Mouse (Mus musculus) urinary bladder, adult 2 months (tissue): ENCODE measurements around the gene Rsrp1. TPM values are rescaled to one million over a fixed set of nuclear protein-coding genes. Genes with fewer than 3 reads are reported as not detected.

Experiments
- DNase-seq: peaks from one replicate; pipeline ENCODE4 v3.0.0; 2022; ENCODE audit warnings: low spot score
- polyA plus RNA-seq: library from polyadenylated mRNA; depleted of rRNA; stranded (reverse); fragments of >200 nt; gene quantifications from 2 replicates; pipeline ENCODE4 v1.2.3, GENCODE M21; 2012; rRNA removed

The Rsrp1 gene
- polyA plus RNA-seq, 1 experiment, result 969 TPM

DNA sequence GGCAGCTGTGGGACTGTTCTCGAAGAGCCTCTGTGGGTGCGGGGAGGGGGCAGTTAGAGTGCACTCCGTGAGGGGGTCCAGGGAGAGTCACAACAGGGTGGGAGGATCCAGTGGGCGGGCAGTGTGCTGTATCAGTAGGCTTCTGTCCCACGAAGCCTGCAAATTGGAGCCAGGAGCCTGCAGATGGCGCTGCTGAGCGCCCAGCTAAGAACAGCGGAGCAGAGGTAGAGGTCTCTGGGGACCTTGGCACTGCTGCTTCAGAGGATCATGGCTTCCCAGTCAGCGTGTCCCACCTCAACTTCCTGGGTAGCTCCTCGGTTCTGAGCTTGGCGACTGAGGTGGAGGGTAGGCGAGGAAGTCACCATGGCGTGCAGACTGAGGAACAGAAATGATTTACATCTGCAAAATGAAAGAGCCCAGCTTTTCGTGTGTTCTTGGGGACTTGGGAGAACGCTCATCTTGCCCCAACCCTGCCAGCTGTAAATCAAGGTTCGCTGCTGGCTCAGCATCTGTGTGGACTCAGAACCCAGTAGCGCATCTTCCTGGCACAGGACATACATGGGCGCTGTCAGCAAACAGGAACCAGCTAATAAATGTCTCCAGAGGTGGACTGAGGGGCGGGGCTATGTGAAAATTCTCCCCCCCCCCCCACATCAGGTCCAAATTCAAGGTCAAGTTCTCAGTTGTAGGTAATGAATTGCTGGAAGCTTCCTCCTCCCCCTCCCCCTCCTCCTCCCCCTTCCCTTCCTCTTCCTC is 39.8 kb downstream of the Rsrp1 start:
- DNase-seq, result no peak

DNA sequence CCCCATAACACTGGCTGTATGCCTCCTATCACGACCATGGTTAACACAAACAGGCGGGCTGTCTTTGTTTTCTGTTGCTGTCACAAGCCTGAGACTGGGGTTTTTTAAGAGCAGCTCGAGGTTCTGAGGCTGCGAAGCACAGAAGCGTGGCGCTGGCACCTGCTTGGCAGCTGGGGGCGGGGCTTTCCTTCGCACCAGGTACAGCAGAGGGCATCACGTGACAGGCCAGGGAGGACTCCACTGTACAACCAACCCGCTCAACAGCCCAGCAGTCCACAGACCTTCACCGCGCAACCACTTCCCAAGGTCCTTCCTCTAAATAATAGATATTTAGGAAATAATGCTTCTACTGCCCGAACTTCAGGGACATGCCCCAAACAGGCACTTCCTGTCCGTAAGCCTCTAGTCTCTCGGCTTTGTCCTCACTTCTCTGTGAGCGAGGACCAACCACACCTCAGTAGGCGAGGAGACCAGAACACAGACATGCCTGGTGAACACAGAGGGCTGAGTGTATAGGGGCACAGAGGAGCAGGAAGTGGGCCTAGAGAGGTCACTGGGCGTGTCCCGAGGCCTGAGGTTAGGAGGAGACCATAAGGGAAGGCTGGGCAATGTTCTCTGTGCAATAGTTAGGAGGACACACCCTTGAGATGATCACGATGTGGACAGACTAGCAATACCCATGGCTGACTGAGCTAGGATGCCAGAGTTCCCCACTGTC is 44.7 kb downstream of the Rsrp1 start:
- DNase-seq, result no peak

DNA sequence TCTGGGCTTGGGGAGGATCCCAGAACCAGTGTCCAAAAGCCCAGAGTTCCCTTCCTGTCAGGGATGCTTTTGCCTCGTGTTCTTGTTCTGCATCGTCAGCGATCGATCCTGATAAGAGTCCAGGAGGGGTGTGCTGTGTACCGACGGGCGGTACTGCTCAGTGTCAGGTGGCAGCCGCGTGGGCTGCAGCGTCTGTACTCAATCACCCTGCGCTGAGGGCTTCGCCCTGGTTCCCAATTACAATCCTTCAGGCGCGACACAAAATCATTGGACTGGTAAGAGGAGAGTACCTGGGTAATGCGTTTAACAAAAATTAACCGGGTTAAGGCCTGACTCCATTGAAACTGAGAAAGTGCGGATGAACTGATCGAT is 45.2 kb downstream of the Rsrp1 start:
- no peak for DNase-seq

DNA sequence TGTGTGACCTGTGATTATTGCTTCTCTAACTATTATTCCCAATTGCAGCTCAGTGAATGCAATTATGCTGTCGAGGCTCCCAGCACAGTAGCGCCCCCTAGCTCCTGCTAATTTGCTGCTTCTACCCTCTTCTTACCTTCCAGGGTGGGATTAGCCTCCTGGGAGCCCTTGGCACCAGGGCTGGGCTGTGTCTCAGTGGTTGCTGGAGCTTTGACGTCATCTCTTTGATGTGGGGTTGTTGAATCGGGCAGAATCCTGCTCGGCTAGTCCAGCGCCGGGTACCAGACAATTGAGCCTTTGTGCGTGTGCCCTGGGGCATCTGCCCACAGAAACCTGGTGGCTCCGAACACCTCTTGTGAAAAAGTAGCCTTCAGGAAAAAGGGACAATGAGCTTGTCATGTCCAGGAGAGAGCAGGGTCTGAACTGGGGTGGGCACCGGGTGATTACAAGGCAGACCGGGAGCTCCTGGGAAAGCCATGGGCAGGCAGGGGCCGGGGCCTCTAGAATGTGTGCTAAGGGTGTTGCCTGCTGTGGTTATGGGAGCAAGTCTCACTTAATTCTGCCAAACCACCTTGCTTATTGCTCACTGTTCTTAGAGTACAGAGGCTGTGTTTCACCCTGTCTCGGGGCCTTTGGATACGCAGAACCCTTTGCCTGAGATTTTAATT is 52.0 kb downstream of the Rsrp1 start:
- DNase-seq, result no peak

DNA sequence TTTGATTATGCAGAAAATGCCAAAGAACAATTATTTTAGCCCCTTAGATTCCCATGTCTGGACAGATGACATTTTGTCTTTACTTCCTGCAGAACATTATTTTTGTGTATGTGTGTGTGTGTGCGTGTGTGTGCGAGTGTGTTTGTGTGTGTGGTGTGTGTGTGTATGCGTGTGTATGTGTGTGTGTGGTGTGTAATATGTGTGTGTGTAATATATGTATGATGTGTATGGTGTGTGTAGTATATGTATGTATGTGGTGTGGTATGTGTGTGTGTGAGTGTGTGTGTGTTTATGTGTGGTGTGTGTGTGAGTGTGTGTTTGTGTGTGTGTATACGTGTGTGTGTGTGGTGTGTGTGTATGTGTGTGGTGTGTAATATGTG is 52.5 kb downstream of the Rsrp1 start:
- DNase-seq, result no peak

Other genes with a start within 250 kb of the Rsrp1 start
- 7.3 and 12.7 TPM in 2 replicates for gene Man1c1, start 219.3 kb upstream of the Rsrp1 start, polyA plus RNA-seq
- 17.9 and 21.4 TPM in 2 replicates for gene Ldlrap1, start 155.6 kb upstream of the Rsrp1 start, polyA plus RNA-seq
- 35.6 and 38.0 TPM in 2 replicates for gene Maco1, start 70.2 kb upstream of the Rsrp1 start, polyA plus RNA-seq
- gene Rhd, start 59.1 kb upstream of the Rsrp1 start, polyA plus RNA-seq, result 0.15 and 0.48 TPM in 2 replicates
- gene Tmem50a, start 8.6 kb upstream of the Rsrp1 start, polyA plus RNA-seq, result 167 and 192 TPM in 2 replicates
- gene Syf2, start 7.3 kb downstream of the Rsrp1 start, polyA plus RNA-seq, result 98.8 and 107 TPM in 2 replicates
- gene Runx3, start 197.1 kb downstream of the Rsrp1 start, polyA plus RNA-seq, result 0.21 and 0.60 TPM in 2 replicates